Mouse (Mus musculus): ENCODE measurements around the gene Mthfd1l. TPM values are rescaled to one million over a fixed set of nuclear protein-coding genes. Genes with fewer than 3 reads are reported as not detected.

Gene Mthfd1l
- polyA plus RNA-seq, 1 experiment from 2014 or later, result 23.9 TPM

DNA sequence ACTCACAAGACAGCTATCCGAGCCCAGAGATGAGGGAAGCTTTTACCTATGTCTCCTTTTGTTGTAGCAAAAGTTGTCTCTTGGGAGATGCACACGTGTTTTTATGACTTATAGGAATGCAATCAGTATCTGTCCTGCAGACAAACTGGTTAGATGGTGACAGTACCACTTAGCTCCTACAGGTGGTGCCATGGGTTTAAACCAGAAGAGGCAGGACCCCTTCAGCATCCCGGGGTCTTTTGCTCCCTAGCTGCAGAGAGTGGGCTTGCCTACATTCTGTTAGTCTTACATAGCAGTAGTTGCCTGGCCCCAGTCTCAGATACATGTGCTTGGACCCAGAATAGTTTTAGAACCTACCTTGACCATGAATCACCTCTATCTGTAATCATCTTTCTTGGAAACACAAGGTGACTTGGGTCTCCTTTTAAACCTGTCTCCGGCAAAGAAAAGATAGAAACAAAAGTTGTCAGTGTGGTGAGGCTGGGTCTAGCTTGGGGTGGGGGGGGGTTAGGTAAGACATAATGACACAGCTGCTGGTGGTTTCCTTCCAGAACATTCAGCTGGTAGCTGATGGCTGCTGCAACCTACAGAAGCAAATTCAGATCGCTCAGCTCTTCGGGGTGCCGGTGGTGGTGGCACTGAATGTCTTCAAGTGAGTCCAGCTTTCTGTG lies 116.0 kb downstream of the Mthfd1l start:
- no peak for ATAC-seq (replicated peaks; ENCODE audit: low FRiP score, low TSS enrichment, low read depth)
- no peak for DNase-seq (ENCODE audit: low spot score)
- Histone ChIP-seq H3K9ac (ENCODE audit: low read length) (no peak overlapping the region), H3K4me2 (ENCODE audit: low read length) (no peak overlapping the region), H3K9me3 (ENCODE audit: control insufficient read depth, low read length) (no peaks in the 10 kb centered on the region), H3K27me3 (replicated peaks; ENCODE audit: control insufficient read depth, insufficient read depth, low read length) (no peaks in the 10 kb centered on the region), H3K27ac (ENCODE audit: low read depth) (no peak overlapping the region), H3K36me3 (ENCODE audit: control insufficient read depth, insufficient read depth, low read length) (no peaks in the 10 kb centered on the region), H3K4me1 (replicated peaks; ENCODE audit: control insufficient read depth, insufficient read depth, low read length) (no peaks in the 10 kb centered on the region), H3K4me3 (ENCODE audit: low read depth, low read length) (no peak overlapping the region)
- 76% methylated on average over 7 of the region's 7 CpGs for WGBS

GRCm38 (mm10) chr10:4089885-4090284 lies 117.0 kb downstream of the Mthfd1l start:
- Histone ChIP-seq H3K4me3 (ENCODE audit: low read depth, low read length) (no peak overlapping the region), H3K27ac (ENCODE audit: low read depth) (no peak overlapping the region), H3K27me3 (replicated peaks; ENCODE audit: control insufficient read depth, insufficient read depth, low read length) (no peaks in the 10 kb centered on the region), H3K9ac (ENCODE audit: low read length) (no peak overlapping the region), H3K9me3 (ENCODE audit: control insufficient read depth, low read length) (no peaks in the 10 kb centered on the region), H3K4me2 (ENCODE audit: low read length) (no peak overlapping the region), H3K36me3 (ENCODE audit: control insufficient read depth, insufficient read depth, low read length) (no peaks in the 10 kb centered on the region), H3K4me1 (replicated peaks; ENCODE audit: control insufficient read depth, insufficient read depth, low read length) (no peaks in the 10 kb centered on the region)
- ATAC-seq (replicated peaks; ENCODE audit: low FRiP score, low TSS enrichment, low read depth), result no peak
- 84% methylated on average over 15 of the region's 15 CpGs for WGBS
- DNase-seq (ENCODE audit: low spot score), result no peak

DNA sequence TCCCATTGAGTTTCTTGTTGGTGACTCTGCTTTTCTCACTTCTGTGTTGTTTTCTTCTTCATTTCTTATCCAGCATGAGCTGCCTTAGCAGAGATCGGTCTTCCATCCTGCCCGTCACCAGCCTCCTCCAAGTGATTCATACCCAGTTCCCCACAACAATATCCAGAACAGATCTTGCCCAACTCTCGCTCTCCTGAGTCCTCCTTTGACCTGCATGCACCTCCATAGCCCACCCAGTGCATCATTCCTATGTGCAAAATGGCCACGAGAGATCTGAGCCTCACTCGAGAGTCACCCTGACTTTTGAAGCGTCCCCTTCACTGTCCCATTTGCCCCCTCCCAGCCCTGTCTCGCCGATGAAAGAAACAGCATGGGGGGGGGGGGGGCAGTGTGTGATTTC lies 120.1 kb downstream of the Mthfd1l start:
- Histone ChIP-seq H3K9ac (ENCODE audit: low read length) (no peak overlapping the region), H3K4me2 (ENCODE audit: low read length) (no peak overlapping the region), H3K36me3 (ENCODE audit: control insufficient read depth, insufficient read depth, low read length) (no peaks in the 10 kb centered on the region), H3K4me3 (ENCODE audit: low read depth, low read length) (no peak overlapping the region), H3K4me1 (replicated peaks; ENCODE audit: control insufficient read depth, insufficient read depth, low read length) (no peaks in the 10 kb centered on the region), H3K27me3 (replicated peaks; ENCODE audit: control insufficient read depth, insufficient read depth, low read length) (no peaks in the 10 kb centered on the region), H3K9me3 (ENCODE audit: control insufficient read depth, low read length) (no peaks in the 10 kb centered on the region), H3K27ac (ENCODE audit: low read depth) (no peak overlapping the region)
- WGBS, result 91% methylated on average over 8 of the region's 8 CpGs
- DNase-seq (ENCODE audit: low spot score), result no peak
- no peak for ATAC-seq (replicated peaks; ENCODE audit: low FRiP score, low TSS enrichment, low read depth)

- Histone ChIP-seq H3K27me3 (replicated peaks; ENCODE audit: control insufficient read depth, insufficient read depth, low read length) (no peaks in the 10 kb centered on the region), H3K9ac (ENCODE audit: low read length) (no peak overlapping the region), H3K9me3 (ENCODE audit: control insufficient read depth, low read length) (no peaks in the 10 kb centered on the region), H3K4me2 (ENCODE audit: low read length) (no peak overlapping the region), H3K36me3 (ENCODE audit: control insufficient read depth, insufficient read depth, low read length) (no peaks in the 10 kb centered on the region), H3K4me1 (replicated peaks; ENCODE audit: control insufficient read depth, insufficient read depth, low read length) (no peaks in the 10 kb centered on the region), H3K27ac (ENCODE audit: low read depth) (no peak overlapping the region), H3K4me3 (ENCODE audit: low read depth, low read length) (no peak overlapping the region)
- ATAC-seq (replicated peaks; ENCODE audit: low FRiP score, low TSS enrichment, low read depth), result no peak
- WGBS, result 90% methylated on average over 9 of the region's 9 CpGs
- DNase-seq (ENCODE audit: low spot score), result no peak
These were observed 121.3 kb downstream of the Mthfd1l start for GRCm38 (mm10) chr10:4094093-4094817.

DNA sequence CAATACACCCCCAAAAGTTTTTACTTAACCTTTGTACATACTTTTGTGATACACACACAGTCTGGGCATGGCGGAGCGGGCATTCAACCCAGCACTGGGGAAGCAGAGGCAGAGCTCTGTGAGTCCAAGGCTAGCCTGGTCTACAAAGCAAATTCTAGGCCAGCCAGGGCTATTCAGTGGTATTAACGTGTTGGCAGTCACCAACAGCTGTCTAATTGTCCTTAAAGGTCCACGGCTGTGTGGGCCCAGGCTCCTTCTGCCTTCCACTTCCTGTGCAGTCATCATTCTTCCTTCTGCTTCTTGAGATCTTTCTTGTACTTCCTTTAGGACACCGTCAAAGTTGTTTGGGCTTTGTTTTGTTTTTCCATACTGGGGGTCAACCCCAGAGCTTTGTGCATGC lies 123.2 kb downstream of the Mthfd1l start:
- Histone ChIP-seq H3K27ac (ENCODE audit: low read depth) (no peak overlapping the region), H3K4me3 (ENCODE audit: low read depth, low read length) (no peak overlapping the region), H3K4me2 (ENCODE audit: low read length) (no peak overlapping the region), H3K36me3 (ENCODE audit: control insufficient read depth, insufficient read depth, low read length) (no peaks in the 10 kb centered on the region), H3K4me1 (replicated peaks; ENCODE audit: control insufficient read depth, insufficient read depth, low read length) (no peaks in the 10 kb centered on the region), H3K9ac (ENCODE audit: low read length) (no peak overlapping the region), H3K27me3 (replicated peaks; ENCODE audit: control insufficient read depth, insufficient read depth, low read length) (no peaks in the 10 kb centered on the region), H3K9me3 (ENCODE audit: control insufficient read depth, low read length) (no peaks in the 10 kb centered on the region)
- WGBS, result 64% methylated on average over 5 of the region's 5 CpGs
- DNase-seq (ENCODE audit: low spot score) (no peak), ATAC-seq (replicated peaks; ENCODE audit: low FRiP score, low TSS enrichment, low read depth) (no peak)

GRCm38 (mm10) chr10:4100007-4100406 lies 127.1 kb downstream of the Mthfd1l start:
- Histone ChIP-seq H3K27me3 (replicated peaks; ENCODE audit: control insufficient read depth, insufficient read depth, low read length) (no peaks in the 10 kb centered on the region), H3K36me3 (ENCODE audit: control insufficient read depth, insufficient read depth, low read length) (peaks cover 10% of the 10 kb centered on the region), H3K27ac (ENCODE audit: low read depth) (no peak overlapping the region), H3K9ac (ENCODE audit: low read length) (no peak overlapping the region), H3K4me2 (ENCODE audit: low read length) (no peak overlapping the region), H3K4me3 (ENCODE audit: low read depth, low read length) (no peak overlapping the region), H3K9me3 (ENCODE audit: control insufficient read depth, low read length) (no peaks in the 10 kb centered on the region), H3K4me1 (replicated peaks; ENCODE audit: control insufficient read depth, insufficient read depth, low read length) (no peaks in the 10 kb centered on the region)
- 95% methylated on average over 6 of the region's 6 CpGs for WGBS
- ATAC-seq (replicated peaks; ENCODE audit: low FRiP score, low TSS enrichment, low read depth) (no peak), DNase-seq (ENCODE audit: low spot score) (no peak)

DNA sequence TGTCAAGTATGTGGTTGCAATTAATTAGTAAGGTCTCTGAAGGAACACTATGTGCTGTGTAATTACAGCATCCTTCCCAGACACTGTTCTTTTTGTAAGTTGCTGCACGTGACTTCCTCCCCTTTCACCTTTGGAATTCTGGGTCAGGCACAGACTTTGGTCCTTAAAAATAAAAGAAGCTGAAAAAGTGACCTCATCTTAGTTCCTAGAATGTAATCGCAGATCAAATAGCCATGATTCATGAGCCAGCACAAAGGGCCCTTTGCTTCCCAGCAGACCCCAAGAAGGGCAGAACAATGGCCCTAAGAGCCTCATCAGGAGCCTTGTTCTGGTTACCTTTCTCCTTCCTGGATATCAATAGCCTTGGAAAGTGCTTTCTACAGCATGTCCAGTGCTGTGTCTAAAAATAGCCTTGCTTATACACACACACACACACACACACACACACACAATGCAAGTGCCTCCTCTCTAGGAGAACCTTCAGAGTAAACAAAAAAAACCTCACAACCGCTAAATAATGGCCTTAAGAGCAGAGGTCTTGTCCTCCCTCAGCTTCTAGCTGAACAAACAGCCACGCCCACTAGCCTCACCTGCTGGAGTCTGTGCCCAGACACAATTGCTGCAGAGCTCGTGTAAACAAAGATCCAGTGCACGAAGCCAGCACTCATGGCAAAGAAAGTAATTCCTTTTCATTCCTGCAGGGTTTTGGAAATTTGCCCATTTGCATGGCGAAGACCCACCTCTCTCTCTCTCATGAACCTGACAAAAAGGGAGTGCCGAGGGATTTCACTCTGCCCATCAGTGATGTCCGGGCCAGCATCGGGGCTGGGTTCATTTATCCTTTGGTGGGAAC lies 133.0 kb downstream of the Mthfd1l start:
- 32% methylated on average over 10 of the region's 10 CpGs for WGBS

DNA sequence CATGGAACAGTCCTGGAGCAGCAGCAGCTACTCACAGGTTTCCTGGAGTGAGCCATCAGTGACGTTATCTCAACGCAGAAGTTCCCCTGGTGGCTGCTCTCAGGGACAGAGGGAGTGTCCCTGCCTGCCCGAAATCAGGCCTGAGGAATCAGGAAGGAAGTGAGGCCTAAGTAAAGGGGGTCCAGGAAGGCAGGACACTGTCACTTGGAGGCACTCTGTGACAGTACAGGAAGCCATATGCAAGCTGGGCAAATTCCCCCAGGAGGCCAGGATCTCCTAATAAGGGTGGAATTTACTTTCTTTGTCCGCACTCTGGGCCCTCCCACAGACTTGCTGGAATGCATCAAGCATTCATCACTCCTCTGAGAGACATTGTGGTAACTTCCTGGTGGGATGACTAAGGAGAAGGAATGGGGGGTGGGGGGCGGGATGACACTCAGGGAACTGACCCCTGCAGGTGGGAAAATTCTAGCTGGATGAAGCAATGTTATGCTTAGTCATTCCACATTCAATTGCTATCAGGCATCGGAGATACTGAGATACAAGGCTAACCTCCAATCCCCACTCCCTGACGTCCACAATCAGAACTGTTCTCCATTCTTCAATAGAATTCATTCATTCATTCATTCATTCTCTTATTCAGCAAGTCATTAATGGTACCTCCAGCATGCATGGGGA lies 134.9 kb downstream of the Mthfd1l start:
- H3K4me1 ChIP-seq (replicated peaks; ENCODE audit: control insufficient read depth, insufficient read depth, low read length), result peaks cover 38% of the 10 kb centered on the region
- peak; percentile 72 for DNase-seq (ENCODE audit: low spot score)

More for the DNA sequence above, 133.0 kb downstream of the Mthfd1l start:
- peaks cover 10% of the 10 kb centered on the region for H3K36me3 ChIP-seq (ENCODE audit: control insufficient read depth, insufficient read depth, low read length)
- H3K4me2 ChIP-seq (ENCODE audit: low read length), result no peak overlapping the region
- DNase-seq (ENCODE audit: low spot score) (peak; percentile 69), ATAC-seq (replicated peaks; ENCODE audit: low FRiP score, low TSS enrichment, low read depth) (peak; percentile 63)
- peaks cover 28% of the 10 kb centered on the region for H3K4me1 ChIP-seq (replicated peaks; ENCODE audit: control insufficient read depth, insufficient read depth, low read length)
- H3K27ac ChIP-seq (ENCODE audit: low read depth), result peak overlapping the region; percentile 74
- no peak overlapping the region for H3K4me3 ChIP-seq (ENCODE audit: low read depth, low read length)
- H3K9me3 ChIP-seq (ENCODE audit: control insufficient read depth, low read length), result no peaks in the 10 kb centered on the region
- no peaks in the 10 kb centered on the region for H3K27me3 ChIP-seq (replicated peaks; ENCODE audit: control insufficient read depth, insufficient read depth, low read length)
- H3K9ac ChIP-seq (ENCODE audit: low read length), result no peak overlapping the region

More for the DNA sequence above, 134.9 kb downstream of the Mthfd1l start:
- Histone ChIP-seq H3K36me3 (ENCODE audit: control insufficient read depth, insufficient read depth, low read length) (peaks cover 10% of the 10 kb centered on the region), H3K4me2 (ENCODE audit: low read length) (no peak overlapping the region), H3K9me3 (ENCODE audit: control insufficient read depth, low read length) (no peaks in the 10 kb centered on the region), H3K4me3 (ENCODE audit: low read depth, low read length) (no peak overlapping the region), H3K27ac (ENCODE audit: low read depth) (peak overlapping the region; percentile 77), H3K27me3 (replicated peaks; ENCODE audit: control insufficient read depth, insufficient read depth, low read length) (no peaks in the 10 kb centered on the region), H3K9ac (ENCODE audit: low read length) (no peak overlapping the region)
- 19% methylated on average over 7 of the region's 7 CpGs for WGBS
- peak; percentile 67 for ATAC-seq (replicated peaks; ENCODE audit: low FRiP score, low TSS enrichment, low read depth)
